Comparison of ENCODE assay signal across 8 mouse cellular contexts in genomic region chr10:79793051-79793737, GRCm38 (mm10). TPM values are rescaled to one million over a fixed set of nuclear protein-coding genes. Genes with fewer than 3 reads are reported as not detected.
DNase-seq lines count a peak whose midpoint lies in the region; ATAC-seq and TF ChIP-seq lines count a peak whose summit lies in the region.

TSS of gene Palm (plus strand) at chr10:79793572.

- peak within 1 kb of the TSS; percentile 91 for H3K9ac ChIP-seq in ES-Bruce4 (ENCODE audit: low read depth, poor library complexity, severe bottlenecking)
- peak within 1 kb of the TSS; percentile 99 for H3K9ac ChIP-seq in forebrain, embryonic 16.5 days (replicated peaks; ENCODE audit: low read depth, low read length)
- H3K9ac ChIP-seq in lung, embryonic 14.5 days = peak within 1 kb of the TSS; percentile 88

- H3K36me3 ChIP-seq in ES-Bruce4 (ENCODE audit: control insufficient read depth, insufficient read depth, low read length, poor library complexity, severe bottlenecking) = no peaks in the 10 kb centered on the region
- no peaks in the 10 kb centered on the region for H3K36me3 ChIP-seq in forebrain, embryonic 16.5 days (ENCODE audit: control insufficient read depth, insufficient read depth)
- H3K36me3 ChIP-seq in lung, embryonic 14.5 days (ENCODE audit: insufficient read depth) = no peaks in the 10 kb centered on the region

- H3K27ac ChIP-seq in ES-Bruce4 (ENCODE audit: insufficient read depth, low read length) = no peak within 1 kb of the TSS
- peak within 1 kb of the TSS; percentile 89 for H3K27ac ChIP-seq in forebrain, embryonic 16.5 days (ENCODE audit: low read length)
- H3K27ac ChIP-seq in layer of hippocampus, adult 2 months = peak within 1 kb of the TSS; percentile 99
- H3K27ac ChIP-seq in lung, embryonic 14.5 days (ENCODE audit: low read depth) = peak within 1 kb of the TSS; percentile 80; the same call in 1 of the 2 replicates

- intact Hi-C loops in heart, postnatal 25 days (cut with DNase I) = loop anchor here (1.0 kb wide), 1 partner anchor 19 kb away; no protein-coding TSS in a partner anchor

- peak; percentile 44 for DNase-seq in c-Kit-positive CD71-positive TER-119-negative erythroid progenitor cells, embryonic 14.5 days (ENCODE audit: low read depth)
- peak; percentile 64 for DNase-seq in heart, postnatal 25 days (ENCODE audit: low spot score)
- DNase-seq in layer of hippocampus, adult 2 months (ENCODE audit: low spot score in 2 of 2) = peak; percentile 71 to 88
- DNase-seq in lung, embryonic 14.5 days = peak; percentile 91
- DNase-seq in testis, postnatal 14 days (ENCODE audit: low spot score) = peak; percentile 54

- peak within 1 kb of the TSS; percentile 96 for H3K4me2 ChIP-seq in forebrain, embryonic 16.5 days (ENCODE audit: low read length)
- peak within 1 kb of the TSS; percentile 95 for H3K4me2 ChIP-seq in lung, embryonic 14.5 days

- H3K9me3 ChIP-seq in ES-Bruce4 (replicated peaks; ENCODE audit: control insufficient read depth, insufficient read depth, low read length, poor library complexity, severe bottlenecking) = no peaks in the 10 kb centered on the region
- H3K9me3 ChIP-seq in forebrain, embryonic 16.5 days (ENCODE audit: control insufficient read depth, low read length) = no peaks in the 10 kb centered on the region
- H3K9me3 ChIP-seq in lung, embryonic 14.5 days (ENCODE audit: low read depth, low read length) = no peaks in the 10 kb centered on the region

- no peaks in the 10 kb centered on the region for H3K27me3 ChIP-seq in ES-Bruce4 (ENCODE audit: control insufficient read depth, insufficient read depth, low read length, poor library complexity, severe bottlenecking)
- no peaks in the 10 kb centered on the region for H3K27me3 ChIP-seq in forebrain, embryonic 16.5 days (replicated peaks; ENCODE audit: control insufficient read depth, insufficient read depth, low read length)
- no peaks in the 10 kb centered on the region for H3K27me3 ChIP-seq in lung, embryonic 14.5 days (ENCODE audit: insufficient read depth, low read length)

- peak; percentile 77 for ATAC-seq in forebrain, embryonic 16.5 days
- peak; percentile 64 for ATAC-seq in lung, embryonic 14.5 days (ENCODE audit: insufficient read depth)
- ATAC-seq in neutrophil, adult 5-6 weeks (ENCODE audit: extremely low read depth, insufficient number of reproducible peaks, low FRiP score, poor library complexity, severe bottlenecking) = peak; percentile 40; the same call in 1 of the 2 replicates

- TF ChIP-seq POLR2A in ES-Bruce4 (IDR thresholded peaks at IDR 0.05; ENCODE audit: insufficient read depth, low read length) = no peak

- peak within 1 kb of the TSS; percentile 88 for H3K4me3 ChIP-seq in ES-Bruce4 (ENCODE audit: low read depth, low read length)
- peak within 1 kb of the TSS; percentile 94 for H3K4me3 ChIP-seq in forebrain, embryonic 16.5 days (replicated peaks; ENCODE audit: low read length)
- H3K4me3 ChIP-seq in layer of hippocampus, adult 2 months = peak within 1 kb of the TSS; percentile 66
- peak within 1 kb of the TSS; percentile 92 for H3K4me3 ChIP-seq in lung, embryonic 14.5 days (ENCODE audit: low read depth, low read length)

- WGBS in forebrain, embryonic 16.5 days = 4% methylated on average over 50 of the region's 51 CpGs
- 6% methylated on average over 48 of the region's 51 CpGs for WGBS in lung, embryonic 14.5 days

- TF ChIP-seq EP300 in ES-Bruce4 (IDR thresholded peaks at IDR 0.05; ENCODE audit: insufficient read depth, low read depth, low read length) = 0 out of 2 replicates have a peak, but pooled peaks have one; percentile 39

- TF ChIP-seq CTCF in ES-Bruce4 (IDR thresholded peaks at IDR 0.05; ENCODE audit: low read depth, low read length) = peak; percentile 78
- TF ChIP-seq CTCF in layer of hippocampus, adult 2 months (conservative IDR thresholded peaks at IDR 0.05) = peak; percentile 91
- TF ChIP-seq CTCF in lung, embryonic 14.5 days (IDR thresholded peaks at IDR 0.05; ENCODE audit: low read depth) = peak; percentile 74

- peaks cover 2% of the 10 kb centered on the region for H3K4me1 ChIP-seq in ES-Bruce4 (ENCODE audit: control insufficient read depth, insufficient read depth, low read length)
- peaks cover 32% of the 10 kb centered on the region for H3K4me1 ChIP-seq in forebrain, embryonic 16.5 days (replicated peaks; ENCODE audit: control insufficient read depth, insufficient read depth, low read length)
- H3K4me1 ChIP-seq in lung, embryonic 14.5 days (ENCODE audit: insufficient read depth) = peaks cover 7% of the 10 kb centered on the region

RNA-seq across cellular contexts. Expression of gene Palm, which starts in this region (rescaled TPM):
- 53.3 and 53.7 TPM in 2 replicates for polyA plus RNA-seq in ES-Bruce4 (2011; ENCODE audit: insufficient read depth, insufficient read length, low read depth, missing spikeins)
- polyA plus RNA-seq in forebrain, embryonic 16.5 days (2015; fragmentation: Nextera tagmentation; extraction: Ambion mirVana) = 327 and 349 TPM in 2 replicates
- 10 to 100 TPM; 70.3 to 77.3 TPM for total RNA-seq in heart, postnatal 25 days (2021)
- 100 to 1,000 TPM; 275 to 277 TPM for total RNA-seq in layer of hippocampus, adult 2 months (2021)
- polyA plus RNA-seq in lung, embryonic 14.5 days (2014; fragmentation: Nextera tagmentation; extraction: Ambion mirVana) = 68.1 and 72.4 TPM in 2 replicates
- total RNA-seq in neutrophil, adult 5-6 weeks (2017) = 40.6 and 42.1 TPM in 2 replicates
